Mouse (Mus musculus) ES-Bruce4 (cell line): ENCODE data around the gene Wap. TPM values are rescaled to one million over a fixed set of nuclear protein-coding genes. Genes with fewer than 3 reads are reported as not detected.

Experiments
- H3K27ac ChIP-seq: 2 replicates; pipeline ENCODE4 v1.5.1; 2012; ENCODE audit warnings: low read length, inconsistent platforms; ENCODE audit not compliant: insufficient read depth
- H3K27me3 ChIP-seq: 2 replicates; pipeline ENCODE4 v1.6.1; 2012; ENCODE audit warnings: mild to moderate bottlenecking, low read length, inconsistent platforms; ENCODE audit not compliant: control insufficient read depth, poor library complexity, insufficient read depth, severe bottlenecking
- H3K36me3 ChIP-seq: 2 replicates; pipeline ENCODE4 v1.6.1; 2012; ENCODE audit warnings: inconsistent platforms, mild to moderate bottlenecking, low read length, moderate library complexity; ENCODE audit not compliant: control insufficient read depth, poor library complexity, insufficient read depth, severe bottlenecking
- H3K4me1 ChIP-seq: one replicate; pipeline ENCODE4 v1.8.1; 2011; ENCODE audit warnings: low read length; ENCODE audit not compliant: control insufficient read depth, insufficient read depth
- H3K4me3 ChIP-seq: 2 replicates; pipeline ENCODE4 v1.5.1; 2011; ENCODE audit warnings: low read depth, mild to moderate bottlenecking, low read length
- H3K9ac ChIP-seq: 2 replicates; pipeline ENCODE4 v1.6.1; 2012; ENCODE audit warnings: low read depth, mild to moderate bottlenecking, inconsistent platforms; ENCODE audit not compliant: poor library complexity, severe bottlenecking
- H3K9me3 ChIP-seq: replicated peaks from 2 replicates; pipeline ENCODE4 v1.6.1; 2012; ENCODE audit warnings: mild to moderate bottlenecking, low read length, inconsistent platforms; ENCODE audit not compliant: control insufficient read depth, poor library complexity, insufficient read depth, severe bottlenecking
- CTCF ChIP-seq: IDR thresholded peaks from one replicate; pipeline ENCODE4 v1.8.1; 2011; ENCODE audit warnings: low read depth, low read length
- EP300 ChIP-seq: IDR thresholded peaks from 2 replicates; pipeline ENCODE4 v1.6.1; 2011; ENCODE audit warnings: low read depth, low read length; ENCODE audit not compliant: insufficient read depth
- POLR2A ChIP-seq: IDR thresholded peaks from one replicate; pipeline ENCODE4 v1.8.1; 2011; ENCODE audit warnings: low read length; ENCODE audit not compliant: insufficient read depth
- polyA plus RNA-seq: library from polyadenylated mRNA; stranded (reverse); fragments of >200 nt; gene quantifications from 2 replicates; pipeline ENCODE4 v1.2.4, GENCODE M21; 2011; ENCODE audit warnings: low read depth; ENCODE audit not compliant: missing spikeins, insufficient read depth, insufficient read length

The Wap gene
- polyA plus RNA-seq, 1 experiment: not detected

DNA sequence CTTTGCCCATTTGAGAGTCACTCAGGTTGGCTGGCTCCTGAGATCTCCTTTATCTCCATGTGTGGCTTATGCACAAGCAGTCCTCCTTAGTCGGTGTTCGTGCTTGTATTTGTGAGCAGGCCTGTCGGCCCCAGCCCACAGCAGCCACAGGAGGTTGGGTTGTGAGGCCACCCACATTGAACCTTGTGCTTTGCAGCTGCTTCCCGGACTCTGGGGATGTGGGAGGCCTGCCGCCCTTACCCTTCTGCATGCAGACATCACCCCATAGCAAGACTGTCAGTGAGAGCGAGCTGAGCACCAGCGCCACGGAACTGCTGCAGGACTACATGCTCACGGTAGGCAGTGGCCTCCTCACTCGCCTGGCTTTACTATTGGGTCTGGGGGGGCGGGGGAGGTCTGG is 45.0 kb downstream of the Wap start:
- Histone ChIP-seq H3K4me3 (no peak overlapping the region), H3K9me3 (no peaks in the 10 kb centered on the region), H3K27ac (no peak overlapping the region), H3K9ac (no peak overlapping the region), H3K4me1 (no peaks in the 10 kb centered on the region), H3K27me3 (no peaks in the 10 kb centered on the region), H3K36me3 (0 out of 2 replicates have a peak, but pooled peaks cover 6% of the 10 kb centered on the region)
- TF ChIP-seq EP300 (no peak), CTCF (no peak)

DNA sequence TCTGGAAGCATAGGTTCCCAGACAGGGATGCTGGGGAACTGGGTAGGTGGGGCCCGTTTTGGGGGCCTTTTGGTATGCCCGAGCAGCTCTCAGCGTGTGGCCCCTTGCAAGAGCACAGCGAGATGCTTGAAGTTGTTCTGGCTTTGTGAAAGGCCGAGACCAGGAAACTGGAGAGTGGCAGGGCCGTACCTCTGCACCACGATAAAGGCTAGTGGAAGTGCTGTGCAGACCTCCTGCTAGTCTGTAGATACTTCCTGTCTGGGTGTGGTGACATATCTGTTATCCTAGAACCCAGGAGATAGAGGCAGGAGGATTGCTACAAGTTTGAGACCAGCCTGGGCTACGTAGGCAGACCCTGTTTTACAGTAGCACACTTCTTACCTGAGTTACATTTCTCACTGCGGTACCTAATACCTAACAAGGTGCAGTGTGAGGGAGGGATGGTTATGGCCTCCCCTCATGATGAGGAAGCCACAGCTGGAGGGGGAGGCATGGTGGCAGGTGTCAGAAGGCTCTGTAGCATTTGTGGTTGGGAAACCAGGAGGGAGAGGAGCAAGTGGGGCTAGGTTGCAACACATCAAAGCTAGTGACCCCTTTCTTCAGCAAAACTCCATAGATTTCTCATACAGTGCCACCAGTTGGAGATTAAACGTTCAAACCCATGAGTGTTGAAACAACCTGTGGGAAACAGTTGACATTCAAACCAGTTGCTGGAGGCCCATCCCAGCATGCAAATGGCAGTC is 47.3 kb downstream of the Wap start:
- Histone ChIP-seq H3K4me1 (no peaks in the 10 kb centered on the region), H3K27me3 (no peaks in the 10 kb centered on the region), H3K27ac (no peak overlapping the region), H3K9ac (no peak overlapping the region), H3K36me3 (0 out of 2 replicates have a peak, but pooled peaks cover 2% of the 10 kb centered on the region), H3K9me3 (no peaks in the 10 kb centered on the region), H3K4me3 (no peak overlapping the region)
- TF ChIP-seq EP300 (no peak), POLR2A (no peak), CTCF (no peak)

DNA sequence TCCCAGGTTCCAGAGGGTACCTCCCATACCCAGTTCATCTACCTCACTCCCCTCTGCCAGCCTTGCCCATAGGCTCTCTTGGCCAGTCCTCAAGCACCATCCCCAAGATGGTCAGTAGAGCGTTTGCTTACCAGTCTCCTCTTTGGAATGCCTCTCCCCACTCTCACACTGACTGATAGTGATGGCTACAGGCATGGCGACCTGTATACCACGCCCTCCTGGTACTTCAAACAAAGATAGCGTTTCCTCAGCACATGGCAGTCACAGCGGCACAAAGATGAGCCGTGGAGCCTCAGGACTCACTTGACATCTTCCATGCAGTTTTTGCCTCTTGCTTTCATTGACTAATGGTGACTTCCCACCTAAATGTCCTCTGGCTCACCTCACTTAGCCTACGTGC is 48.6 kb downstream of the Wap start:
- H3K36me3 ChIP-seq: no peaks in the 10 kb centered on the region
- TF ChIP-seq CTCF: no peak
- no peak for TF ChIP-seq EP300
- TF ChIP-seq POLR2A: no peak
- H3K4me1 ChIP-seq: no peaks in the 10 kb centered on the region
- no peak overlapping the region for H3K4me3 ChIP-seq
- H3K9me3 ChIP-seq: no peaks in the 10 kb centered on the region
- no peak overlapping the region for H3K9ac ChIP-seq
- H3K27ac ChIP-seq: no peak overlapping the region
- H3K27me3 ChIP-seq: no peaks in the 10 kb centered on the region

DNA sequence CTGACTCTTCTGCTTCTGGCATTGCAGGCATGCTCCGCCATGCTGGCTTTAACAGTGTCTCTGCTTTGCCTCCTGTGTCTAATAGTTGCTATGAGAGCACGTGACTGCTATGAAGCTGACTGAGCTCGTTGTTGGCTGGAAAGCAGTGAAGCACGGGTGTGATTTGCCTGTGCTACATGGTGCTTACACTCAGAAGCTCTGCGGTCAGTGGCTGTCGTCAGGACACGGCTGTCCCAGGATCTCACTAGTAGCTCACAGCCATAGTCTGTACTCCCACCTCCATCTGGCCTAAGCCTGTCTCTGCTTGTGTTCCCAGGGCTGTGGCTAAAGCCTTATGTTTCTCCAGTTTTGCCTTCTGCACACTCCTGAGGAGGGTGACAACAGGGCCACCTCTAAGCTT is 50.1 kb downstream of the Wap start:
- no peaks in the 10 kb centered on the region for H3K4me1 ChIP-seq
- no peak overlapping the region for H3K27ac ChIP-seq
- no peaks in the 10 kb centered on the region for H3K27me3 ChIP-seq
- H3K9ac ChIP-seq: no peak overlapping the region
- no peaks in the 10 kb centered on the region for H3K36me3 ChIP-seq
- H3K4me3 ChIP-seq: no peak overlapping the region
- H3K9me3 ChIP-seq: no peaks in the 10 kb centered on the region
- no peak for TF ChIP-seq CTCF
- no peak for TF ChIP-seq POLR2A
- no peak for TF ChIP-seq EP300

DNA sequence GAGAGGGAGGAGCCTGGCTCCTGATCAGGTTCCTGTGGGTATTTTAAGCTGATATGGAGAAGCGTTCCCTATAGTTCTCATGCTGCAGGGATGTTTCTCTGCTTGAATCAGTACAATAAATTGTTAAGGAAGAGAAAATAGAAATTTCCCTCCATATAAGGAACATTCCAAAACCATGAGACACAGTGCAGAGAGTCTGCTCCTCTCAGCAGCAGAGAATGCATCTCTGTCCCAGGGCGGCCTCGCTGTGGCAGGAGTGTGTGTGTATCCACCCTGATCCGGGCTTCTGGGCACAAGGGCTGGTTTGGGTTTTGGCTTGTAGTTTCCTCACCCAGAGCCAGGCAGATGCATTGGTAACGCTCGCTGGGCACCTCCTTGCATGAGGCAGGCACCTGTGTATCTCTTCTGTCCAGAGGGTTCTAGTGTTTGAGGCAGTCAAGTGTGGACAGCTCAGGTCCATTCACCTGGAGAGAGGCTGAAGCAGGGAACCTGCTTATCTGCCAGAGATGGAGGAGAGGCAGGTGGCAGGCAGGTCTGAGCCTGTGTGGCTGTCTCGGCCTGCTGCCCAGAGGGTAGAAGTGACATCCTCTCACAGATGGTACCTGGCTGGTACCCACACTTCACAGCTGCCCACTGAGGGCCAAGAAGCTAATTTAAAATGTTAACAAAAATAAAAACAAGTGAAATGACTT is 51.0 kb downstream of the Wap start:
- Histone ChIP-seq H3K27me3 (no peaks in the 10 kb centered on the region), H3K36me3 (0 out of 2 replicates have a peak, but pooled peaks cover 2% of the 10 kb centered on the region), H3K4me3 (no peak overlapping the region), H3K9me3 (no peaks in the 10 kb centered on the region), H3K27ac (no peak overlapping the region), H3K9ac (no peak overlapping the region), H3K4me1 (no peaks in the 10 kb centered on the region)
- TF ChIP-seq POLR2A: no peak
- no peak for TF ChIP-seq EP300
- no peak for TF ChIP-seq CTCF

DNA sequence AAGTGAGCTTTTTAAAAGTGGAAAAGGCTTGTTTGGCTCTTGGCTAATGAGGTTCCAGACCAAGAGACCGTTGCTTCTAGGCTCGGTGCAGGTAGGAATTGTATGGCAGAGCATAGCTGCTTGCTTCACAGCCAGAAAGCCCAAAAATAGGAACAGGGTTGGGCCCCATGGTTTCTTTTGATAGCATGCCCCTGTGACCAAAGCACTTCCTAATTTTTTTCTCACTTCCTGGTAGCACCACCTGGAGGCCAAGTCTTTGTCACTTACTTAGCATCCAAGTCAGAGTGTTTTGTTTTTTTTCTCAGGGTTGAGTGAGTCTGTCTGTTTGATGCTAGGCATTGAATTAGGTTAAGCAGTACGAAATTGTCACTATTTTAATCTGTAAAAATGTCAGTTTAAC is 51.8 kb downstream of the Wap start:
- no peak overlapping the region for H3K4me3 ChIP-seq
- no peak overlapping the region for H3K27ac ChIP-seq
- H3K36me3 ChIP-seq: 0 out of 2 replicates have a peak, but pooled peaks cover 2% of the 10 kb centered on the region
- no peak for TF ChIP-seq POLR2A
- TF ChIP-seq EP300: no peak
- no peak overlapping the region for H3K9ac ChIP-seq
- no peaks in the 10 kb centered on the region for H3K4me1 ChIP-seq
- no peaks in the 10 kb centered on the region for H3K27me3 ChIP-seq
- H3K9me3 ChIP-seq: no peaks in the 10 kb centered on the region
